Mouse (Mus musculus): ENCODE data around the gene Ctsh. TPM values are rescaled to one million over a fixed set of nuclear protein-coding genes. Genes with fewer than 3 reads are reported as not detected.

Gene Ctsh
- polyA plus RNA-seq, 1 experiment = 4.0 TPM

DNA sequence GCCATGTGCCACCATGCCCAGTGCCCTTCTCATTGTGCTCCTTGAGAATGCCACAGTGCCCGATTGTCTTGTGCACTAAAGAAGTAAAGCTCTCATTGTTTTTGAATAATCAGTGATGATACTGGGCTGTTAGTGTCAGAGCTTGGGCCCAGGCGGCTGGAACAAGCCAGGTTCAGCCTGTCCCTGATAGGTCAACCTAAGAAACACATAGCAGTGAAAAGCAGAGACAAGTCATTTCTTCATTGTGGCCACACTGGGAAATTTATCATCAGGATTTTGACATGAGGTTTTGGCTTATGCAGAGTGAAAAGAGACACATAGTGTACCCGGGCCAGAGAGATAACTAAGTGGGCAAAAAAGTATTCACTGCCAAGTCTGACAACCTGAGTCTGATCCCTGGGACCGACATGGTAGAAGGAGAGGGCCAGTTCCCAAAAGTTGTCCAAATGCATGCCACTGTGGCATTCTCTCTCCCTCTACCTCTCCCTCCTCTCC is 68.3 kb downstream of the Ctsh start:
- no peaks in the 10 kb centered on the region for H3K36me3 ChIP-seq (ENCODE audit: control insufficient read depth, insufficient read depth)
- TF ChIP-seq MAX (IDR thresholded peaks at IDR 0.05) (no peak), CEBPB (IDR thresholded peaks at IDR 0.05; ENCODE audit: low read depth) (no peak), FOSL1 (IDR thresholded peaks at IDR 0.05; ENCODE audit: insufficient read depth, low read length, poor library complexity, severe bottlenecking) (no peak), USF1 (IDR thresholded peaks at IDR 0.05; ENCODE audit: low read depth) (no peak), MYOG (IDR thresholded peaks at IDR 0.05; ENCODE audit: control insufficient read depth, extremely low read depth, insufficient read length) (no peak), CTCF (IDR thresholded peaks at IDR 0.05; ENCODE audit: control insufficient read depth, insufficient read depth, insufficient read length) (no peak), MYOD1 (IDR thresholded peaks at IDR 0.05; ENCODE audit: control insufficient read depth, insufficient read length, low read depth) (no peak)
- no peaks in the 10 kb centered on the region for H3K79me2 ChIP-seq (ENCODE audit: control insufficient read depth, insufficient read depth)
- no peaks in the 10 kb centered on the region for H3K79me3 ChIP-seq (ENCODE audit: low read depth)
- no peak overlapping the region for H3ac ChIP-seq (ENCODE audit: control insufficient read depth, insufficient read length, low read depth)
- no peak overlapping the region for H3K4me3 ChIP-seq (ENCODE audit: insufficient read depth, poor library complexity, severe bottlenecking)
- no peaks in the 10 kb centered on the region for H3K27me3 ChIP-seq (ENCODE audit: control insufficient read depth, insufficient read depth, insufficient read length)

DNA sequence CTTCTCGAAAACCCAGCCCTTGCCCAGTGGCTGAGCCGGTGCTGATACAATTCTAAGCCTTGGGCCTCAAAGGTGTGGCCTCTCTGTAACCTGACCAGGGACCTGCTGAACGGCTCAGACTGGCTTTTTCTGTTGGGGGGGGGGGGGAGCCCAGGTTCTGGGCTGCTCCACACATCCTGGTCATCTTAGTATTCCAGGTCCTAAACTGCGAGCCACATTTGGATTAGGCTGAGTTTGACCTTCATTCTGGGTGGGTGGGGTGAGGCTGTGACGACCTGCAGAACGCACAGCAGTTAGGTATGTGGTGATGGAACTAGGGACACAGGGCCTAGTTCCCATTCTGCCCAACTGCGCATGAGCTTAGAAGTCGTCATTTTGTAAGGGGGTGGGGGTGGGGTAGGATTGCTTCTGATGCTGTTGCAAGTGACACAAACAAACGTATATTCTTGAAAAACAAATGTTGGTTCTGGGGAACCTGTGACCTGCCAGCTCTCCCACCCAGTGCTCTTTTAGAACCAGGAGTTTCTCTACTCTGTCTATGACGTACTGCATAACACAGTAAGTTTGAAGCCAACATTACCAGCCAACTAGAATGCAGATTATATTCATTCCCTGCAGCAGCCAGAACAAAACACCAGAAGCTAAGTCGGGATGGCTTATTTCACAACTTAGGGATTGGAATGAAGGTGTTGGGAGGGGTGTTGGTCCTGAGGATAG is 70.4 kb downstream of the Ctsh start:
- H3K27me3 ChIP-seq (ENCODE audit: control insufficient read depth, insufficient read depth, insufficient read length) = no peaks in the 10 kb centered on the region
- no peaks in the 10 kb centered on the region for H3K36me3 ChIP-seq (ENCODE audit: control insufficient read depth, insufficient read depth)
- no peak overlapping the region for H3K4me3 ChIP-seq (ENCODE audit: insufficient read depth, poor library complexity, severe bottlenecking)
- H3K79me2 ChIP-seq (ENCODE audit: control insufficient read depth, insufficient read depth) = no peaks in the 10 kb centered on the region
- no peaks in the 10 kb centered on the region for H3K79me3 ChIP-seq (ENCODE audit: low read depth)
- TF ChIP-seq MYOG (IDR thresholded peaks at IDR 0.05; ENCODE audit: control insufficient read depth, extremely low read depth, insufficient read length) (no peak), FOSL1 (IDR thresholded peaks at IDR 0.05; ENCODE audit: insufficient read depth, low read length, poor library complexity, severe bottlenecking) (no peak), CEBPB (IDR thresholded peaks at IDR 0.05; ENCODE audit: low read depth) (no peak), MAX (IDR thresholded peaks at IDR 0.05) (no peak), MYOD1 (IDR thresholded peaks at IDR 0.05; ENCODE audit: control insufficient read depth, insufficient read length, low read depth) (no peak), CTCF (IDR thresholded peaks at IDR 0.05; ENCODE audit: control insufficient read depth, insufficient read depth, insufficient read length) (no peak), USF1 (IDR thresholded peaks at IDR 0.05; ENCODE audit: low read depth) (no peak)
- no peak overlapping the region for H3ac ChIP-seq (ENCODE audit: control insufficient read depth, insufficient read length, low read depth)

DNA sequence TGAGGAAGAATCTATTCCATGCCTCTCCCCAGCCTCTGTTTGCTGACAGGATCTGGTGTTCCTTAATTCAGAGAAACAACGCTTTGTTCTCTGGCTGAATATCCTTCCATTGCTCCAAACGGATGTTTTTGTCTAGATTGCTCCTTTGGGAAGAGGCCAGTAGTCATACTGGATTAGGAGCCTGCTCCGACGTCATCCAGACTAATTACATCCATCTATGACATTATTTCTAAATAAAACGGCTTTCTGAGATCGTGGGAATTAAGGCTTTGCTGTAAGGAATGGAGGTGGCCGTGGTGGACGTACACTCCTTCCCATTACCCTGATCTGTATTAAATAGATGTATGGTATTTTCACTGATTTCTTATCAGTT is 70.9 kb downstream of the Ctsh start:
- Histone ChIP-seq H3K27me3 (ENCODE audit: control insufficient read depth, insufficient read depth, insufficient read length) (no peaks in the 10 kb centered on the region), H3K4me3 (ENCODE audit: insufficient read depth, poor library complexity, severe bottlenecking) (no peak overlapping the region), H3K79me3 (ENCODE audit: low read depth) (no peaks in the 10 kb centered on the region), H3K79me2 (ENCODE audit: control insufficient read depth, insufficient read depth) (no peaks in the 10 kb centered on the region), H3ac (ENCODE audit: control insufficient read depth, insufficient read length, low read depth) (no peak overlapping the region), H3K36me3 (ENCODE audit: control insufficient read depth, insufficient read depth) (no peaks in the 10 kb centered on the region)
- TF ChIP-seq MAX (IDR thresholded peaks at IDR 0.05) (no peak), FOSL1 (IDR thresholded peaks at IDR 0.05; ENCODE audit: insufficient read depth, low read length, poor library complexity, severe bottlenecking) (no peak), MYOG (IDR thresholded peaks at IDR 0.05; ENCODE audit: control insufficient read depth, extremely low read depth, insufficient read length) (no peak), MYOD1 (IDR thresholded peaks at IDR 0.05; ENCODE audit: control insufficient read depth, insufficient read length, low read depth) (no peak), USF1 (IDR thresholded peaks at IDR 0.05; ENCODE audit: low read depth) (no peak)

Other genes starting within 250 kb of the Ctsh start
- gene Rasgrf1, start 144.2 kb upstream of the Ctsh start, polyA plus RNA-seq (2012; fragmentation: generic; extraction: Trizol) = not detected
- gene Morf4l1, start 60.6 kb downstream of the Ctsh start, polyA plus RNA-seq (2012; fragmentation: generic; extraction: Trizol) = 151 TPM
- 9.8 TPM for gene Adamts7, start 108.9 kb downstream of the Ctsh start, polyA plus RNA-seq (2012; fragmentation: generic; extraction: Trizol)
- 6.7 TPM for gene Tbc1d2b, start 216.7 kb downstream of the Ctsh start, polyA plus RNA-seq (2012; fragmentation: generic; extraction: Trizol)